Mouse (Mus musculus) hindbrain, embryonic 15.5 days (tissue): ENCODE data around the gene Ctdspl2. TPM values are rescaled to one million over a fixed set of nuclear protein-coding genes. Genes with fewer than 3 reads are reported as not detected.
"Not testable (repeated sequence)": the region's sequence is repeated elsewhere in the genome, so short reads cannot be mapped to it uniquely, and the experiment has no call there.

ENCODE experiments used
- ATAC-seq: fragments of 200-750 bp; cut with Nextera tagmentation; 2 replicates; pipeline ENCODE4 v1.8.0; 2017; ENCODE audit warnings: low read depth, moderate number of reproducible peaks, moderate TSS enrichment; ENCODE audit not compliant: low FRiP score
- H3K27ac ChIP-seq: fragments of 300-500 bp; sonication (generic); replicated peaks from 2 replicates; pipeline ENCODE4 v1.5.1; 2015; ENCODE audit warnings: mild to moderate bottlenecking, inconsistent platforms
- H3K27me3 ChIP-seq: fragments of 300-500 bp; sonication (generic); 2 replicates; pipeline ENCODE4 v1.6.1; 2015; ENCODE audit warnings: control low read depth, inconsistent platforms
- H3K36me3 ChIP-seq: fragments of 300-500 bp; sonication (generic); 2 replicates; pipeline ENCODE4 v1.6.1; 2015; ENCODE audit warnings: control low read depth, inconsistent platforms
- H3K4me1 ChIP-seq: fragments of 300-500 bp; sonication (generic); replicated peaks from 2 replicates; pipeline ENCODE4 v1.6.1; 2015; ENCODE audit warnings: control low read depth, inconsistent platforms
- H3K4me2 ChIP-seq: fragments of 300-500 bp; sonication (generic); 2 replicates; pipeline ENCODE4 v1.6.1; 2015; ENCODE audit warnings: moderate library complexity, mild to moderate bottlenecking, inconsistent platforms
- H3K4me3 ChIP-seq: fragments of 300-500 bp; sonication (generic); 2 replicates; pipeline ENCODE4 v1.5.1; 2015; ENCODE audit warnings: mild to moderate bottlenecking, inconsistent platforms
- H3K9ac ChIP-seq: fragments of 300-500 bp; sonication (generic); 2 replicates; pipeline ENCODE4 v1.6.1; 2015; ENCODE audit warnings: inconsistent platforms
- H3K9me3 ChIP-seq: fragments of 300-500 bp; sonication (generic); 2 replicates; pipeline ENCODE4 v1.6.1; 2016; ENCODE audit warnings: control low read depth, inconsistent platforms
- WGBS: fragments of 180-500 bp; shearing (Covaris S2); methylation state at CpG from one replicate; pipeline ENCODE4 v1.1.7; 2015; 5-methylcytosine and 5-hydroxymethylcytosine counted together
- polyA plus RNA-seq: library from polyadenylated mRNA; unstranded; fragments of >200 nt; fragmentation: Nextera tagmentation; extraction: Ambion mirVana; gene quantifications from 2 replicates; pipeline ENCODE4 v1.2.1, GENCODE M21; 2015

Gene Ctdspl2
- 29.3 and 34.9 TPM in 2 replicates for polyA plus RNA-seq

- peaks cover 27% of the 10 kb centered on the region for H3K4me1 ChIP-seq
- peak; percentile 97 for ATAC-seq
- 0 out of 2 replicates have a peak, but pooled peaks cover 3% of the 10 kb centered on the region for H3K36me3 ChIP-seq
- H3K4me3 ChIP-seq: peak within 1 kb of the TSS; percentile 90
- no peaks in the 10 kb centered on the region for H3K27me3 ChIP-seq
- WGBS: under 1% methylated on average over 47 of the region's 48 CpGs
- H3K9me3 ChIP-seq: no peaks in the 10 kb centered on the region
- peak within 1 kb of the TSS; percentile 63 for H3K4me2 ChIP-seq
- H3K27ac ChIP-seq: peak within 1 kb of the TSS; percentile 92
- peak within 1 kb of the TSS; percentile 97 for H3K9ac ChIP-seq
Observed at GRCm38 (mm10) chr2:121955765-121956223, at the start of gene Ctdspl2, which contains the start of gene Mageb3. Gene Ctdspl2 (plus strand): TSS chr2:121956001. Gene Mageb3 (minus strand): TSS chr2:121956092.

DNA sequence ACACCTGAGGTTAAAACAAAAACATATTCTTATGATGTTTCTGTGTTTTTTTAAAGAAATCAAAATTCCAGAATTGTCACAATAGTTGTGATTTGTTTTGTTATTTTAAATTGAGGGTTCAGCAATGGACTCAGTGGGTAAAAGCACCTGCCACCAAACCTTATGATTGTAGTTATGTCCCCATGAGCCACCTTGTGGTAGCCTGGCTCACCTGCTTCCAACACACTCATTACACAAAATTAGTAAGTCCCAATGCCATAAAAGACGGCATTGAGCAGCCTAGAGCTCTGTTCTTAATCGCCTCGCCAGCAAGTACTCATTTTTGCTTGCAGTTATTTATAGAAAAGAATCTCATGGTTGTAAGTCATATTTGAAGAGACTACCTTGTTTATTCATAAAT, 45.8 kb upstream of the Ctdspl2 start:
- Histone ChIP-seq H3K27ac (no peak overlapping the region), H3K9ac (no peak overlapping the region), H3K9me3 (no peaks in the 10 kb centered on the region), H3K27me3 (no peaks in the 10 kb centered on the region), H3K36me3 (peaks cover 33% of the 10 kb centered on the region), H3K4me3 (no peak overlapping the region), H3K4me1 (no peaks in the 10 kb centered on the region), H3K4me2 (no peak overlapping the region)
- 90% methylated on average over 3 of the region's 3 CpGs for WGBS
- no peak for ATAC-seq

DNA sequence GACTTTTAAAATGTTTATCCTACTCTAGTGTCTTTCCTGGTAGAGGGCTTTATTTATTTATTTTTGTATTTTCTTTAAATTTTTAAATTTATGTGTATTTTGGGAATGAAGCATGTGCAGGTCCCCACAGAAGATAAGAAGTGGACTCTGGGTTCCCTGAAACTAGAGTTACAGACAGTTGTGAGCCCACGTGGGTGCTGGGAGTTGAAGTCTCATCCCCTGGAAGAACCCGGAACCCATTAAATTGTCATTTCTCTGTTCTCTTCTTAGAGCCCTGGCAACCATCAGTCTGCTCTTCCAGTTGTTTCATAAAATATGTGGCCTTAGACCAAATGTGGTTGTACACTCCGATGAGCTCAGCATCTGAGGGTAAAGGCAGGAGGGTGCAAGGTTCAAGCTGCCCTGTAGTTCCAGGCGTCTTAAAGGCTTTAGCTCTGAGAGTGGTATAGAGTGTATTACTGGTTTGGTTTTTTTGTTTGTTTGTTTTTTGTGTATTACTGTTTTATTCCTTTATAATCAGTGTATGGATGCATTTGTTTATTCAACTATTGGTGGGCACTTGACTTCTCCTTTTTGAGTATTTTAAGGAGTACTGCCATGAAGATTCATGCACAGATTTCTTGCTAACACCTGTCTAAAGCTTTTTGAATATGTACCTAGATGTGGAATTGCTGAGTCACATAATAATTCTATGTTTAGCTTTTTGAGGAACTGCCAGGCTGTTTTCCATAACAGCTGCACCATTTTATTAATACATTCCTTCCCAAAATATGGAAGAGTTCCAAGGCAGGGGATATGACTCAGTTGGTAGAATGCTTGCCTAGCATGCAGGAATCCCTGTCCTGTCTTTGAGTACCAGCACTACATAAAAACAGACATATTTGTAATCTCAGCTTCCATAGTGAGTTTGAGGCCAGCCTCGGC, 39.5 kb upstream of the Ctdspl2 start:
- WGBS: 97% methylated on average over 5 of the region's 5 CpGs
- Histone ChIP-seq H3K4me1 (no peaks in the 10 kb centered on the region), H3K9me3 (no peaks in the 10 kb centered on the region), H3K27ac (no peak overlapping the region), H3K4me3 (no peak overlapping the region), H3K36me3 (peaks cover 5% of the 10 kb centered on the region), H3K9ac (no peak overlapping the region), H3K27me3 (no peaks in the 10 kb centered on the region), H3K4me2 (no peak overlapping the region)
- ATAC-seq: no peak

DNA sequence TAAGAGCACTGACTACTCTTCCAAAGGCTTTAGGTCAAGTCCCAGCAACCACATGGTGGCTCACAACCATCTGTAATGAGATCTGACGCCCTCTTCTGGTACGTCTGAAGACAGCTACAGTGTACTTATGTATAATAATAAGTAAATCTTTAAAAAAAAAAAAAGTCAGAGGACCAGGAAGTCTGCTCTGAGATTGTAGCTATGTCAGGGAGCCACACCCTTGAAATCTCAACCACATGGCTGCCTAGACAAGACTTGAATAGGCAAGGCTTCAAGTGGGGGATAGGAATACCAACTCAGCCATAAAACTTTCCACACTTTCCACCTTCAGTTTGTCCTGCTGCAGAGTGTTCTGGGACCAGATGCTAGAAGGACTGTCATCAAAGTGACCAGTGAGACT, 18.2 kb upstream of the Ctdspl2 start:
- H3K36me3 ChIP-seq: peaks cover 18% of the 10 kb centered on the region; the same call in 1 of the 2 replicates
- not testable (repeated sequence) for H3K4me1 ChIP-seq, H3K9me3 ChIP-seq, H3K27ac ChIP-seq, ATAC-seq, H3K27me3 ChIP-seq, H3K9ac ChIP-seq, H3K4me2 ChIP-seq, H3K4me3 ChIP-seq
- WGBS: 81% methylated on average over 2 of the region's 2 CpGs

- Histone ChIP-seq H3K27ac (no peak overlapping the region), H3K4me1 (no peaks in the 10 kb centered on the region), H3K4me3 (no peak overlapping the region), H3K27me3 (no peaks in the 10 kb centered on the region), H3K36me3 (no peaks in the 10 kb centered on the region), H3K9me3 (no peaks in the 10 kb centered on the region), H3K9ac (no peak overlapping the region), H3K4me2 (no peak overlapping the region)
- WGBS: 83% methylated on average over 3 of the region's 3 CpGs
- ATAC-seq: no peak
Observed at GRCm38 (mm10) chr2:121943364-121943763, 12.4 kb upstream of the Ctdspl2 start.

DNA sequence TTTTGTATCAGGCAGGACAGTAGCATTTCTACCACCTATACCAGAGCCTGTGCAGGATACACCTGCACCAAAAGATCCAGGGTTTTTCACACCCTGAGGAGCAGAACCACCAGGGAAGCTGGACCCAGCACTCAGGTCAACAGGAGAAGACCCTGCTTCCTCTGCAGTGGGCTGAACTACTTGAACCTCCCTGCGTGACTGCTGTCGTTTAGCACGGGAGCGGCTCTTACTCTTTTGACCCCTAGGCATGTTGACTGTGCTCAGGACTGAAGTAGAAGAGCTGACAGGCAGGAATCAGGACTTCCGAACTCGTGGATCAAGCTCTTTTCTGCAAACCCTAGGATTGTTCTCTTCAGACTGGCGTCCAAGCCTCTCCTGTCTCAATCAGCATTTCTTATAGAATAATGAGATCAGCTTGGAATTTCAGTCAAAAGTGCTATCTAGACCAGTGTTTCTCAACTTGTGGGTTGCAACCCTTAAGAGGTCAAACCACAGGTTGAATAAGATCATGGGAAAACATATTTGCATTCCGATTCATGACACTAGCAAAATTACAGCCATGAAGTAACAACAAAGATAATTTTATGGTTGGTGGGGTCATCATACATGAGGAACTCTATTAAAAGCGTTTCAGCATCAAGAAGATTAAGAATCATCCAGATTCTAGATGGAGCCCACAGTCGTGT, 687 bp upstream of the Ctdspl2 start:
- Histone ChIP-seq H3K4me3 (peak overlapping the region; percentile 90), H3K27ac (peak overlapping the region; percentile 92), H3K9ac (peak overlapping the region; percentile 97), H3K4me1 (peaks cover 27% of the 10 kb centered on the region), H3K4me2 (peak overlapping the region; percentile 63), H3K36me3 (no peaks in the 10 kb centered on the region), H3K9me3 (no peaks in the 10 kb centered on the region), H3K27me3 (no peaks in the 10 kb centered on the region)
- WGBS: 29% methylated on average over 10 of the region's 10 CpGs
- ATAC-seq: no peak

GRCm38 (mm10) chr2:121956224-121957018, 620 bp downstream of the Ctdspl2 start:
- H3K9ac ChIP-seq: peak overlapping the region; percentile 97
- H3K9me3 ChIP-seq: no peaks in the 10 kb centered on the region
- WGBS: under 1% methylated on average over 47 of the region's 47 CpGs
- 0 out of 2 replicates have a peak, but pooled peaks cover 5% of the 10 kb centered on the region for H3K36me3 ChIP-seq
- H3K27ac ChIP-seq: peak overlapping the region; percentile 92
- peak overlapping the region; percentile 90 for H3K4me3 ChIP-seq
- peaks cover 27% of the 10 kb centered on the region for H3K4me1 ChIP-seq
- peak; percentile 94 for ATAC-seq
- no peaks in the 10 kb centered on the region for H3K27me3 ChIP-seq
- peak overlapping the region; percentile 63 for H3K4me2 ChIP-seq

DNA sequence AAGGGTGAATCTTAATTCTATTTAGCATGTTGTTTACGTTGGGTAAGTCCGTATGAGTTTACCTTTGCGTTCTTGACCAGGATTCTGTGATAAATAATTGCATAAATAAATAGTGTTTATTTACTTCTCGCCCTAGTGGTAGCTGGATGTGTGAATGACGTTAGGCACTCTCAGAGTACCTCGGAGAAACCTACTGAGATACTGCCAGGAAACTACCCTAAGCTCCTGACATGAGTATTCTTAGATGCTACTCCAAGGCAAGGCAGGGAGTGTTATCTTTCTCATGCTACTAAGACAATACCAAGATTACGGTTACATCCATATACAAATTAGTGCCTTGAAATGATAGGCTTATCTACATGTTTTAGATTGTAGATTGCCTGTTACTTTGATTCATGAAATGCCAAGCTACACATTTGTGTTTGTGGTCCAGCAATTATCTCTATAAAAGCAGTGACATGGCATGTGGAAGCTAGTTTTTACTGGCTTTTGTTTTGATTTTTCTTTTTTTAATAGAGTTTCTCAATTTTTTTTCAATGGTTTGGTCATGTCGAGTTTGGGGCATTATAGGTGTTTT, 1.5 kb downstream of the Ctdspl2 start:
- ATAC-seq: no peak
- H3K4me3 ChIP-seq: peak overlapping the region; percentile 90
- peak overlapping the region; percentile 92 for H3K27ac ChIP-seq
- 14% methylated on average over 8 of the region's 8 CpGs for WGBS
- no peaks in the 10 kb centered on the region for H3K27me3 ChIP-seq
- H3K36me3 ChIP-seq: peaks cover 8% of the 10 kb centered on the region; the same call in 1 of the 2 replicates
- peaks cover 27% of the 10 kb centered on the region for H3K4me1 ChIP-seq
- H3K4me2 ChIP-seq: peak overlapping the region; percentile 63
- no peaks in the 10 kb centered on the region for H3K9me3 ChIP-seq
- H3K9ac ChIP-seq: peak overlapping the region; percentile 97

- Histone ChIP-seq H3K4me1 (no peaks in the 10 kb centered on the region), H3K9ac (no peak overlapping the region), H3K36me3 (peaks cover 23% of the 10 kb centered on the region), H3K27ac (no peak overlapping the region), H3K9me3 (no peaks in the 10 kb centered on the region), H3K4me2 (no peak overlapping the region), H3K27me3 (no peaks in the 10 kb centered on the region), H3K4me3 (no peak overlapping the region)
- no peak for ATAC-seq
- WGBS: 97% methylated on average over 1 of the region's 1 CpGs
Observed at GRCm38 (mm10) chr2:121995738-121996137, 39.9 kb downstream of the Ctdspl2 start.

DNA sequence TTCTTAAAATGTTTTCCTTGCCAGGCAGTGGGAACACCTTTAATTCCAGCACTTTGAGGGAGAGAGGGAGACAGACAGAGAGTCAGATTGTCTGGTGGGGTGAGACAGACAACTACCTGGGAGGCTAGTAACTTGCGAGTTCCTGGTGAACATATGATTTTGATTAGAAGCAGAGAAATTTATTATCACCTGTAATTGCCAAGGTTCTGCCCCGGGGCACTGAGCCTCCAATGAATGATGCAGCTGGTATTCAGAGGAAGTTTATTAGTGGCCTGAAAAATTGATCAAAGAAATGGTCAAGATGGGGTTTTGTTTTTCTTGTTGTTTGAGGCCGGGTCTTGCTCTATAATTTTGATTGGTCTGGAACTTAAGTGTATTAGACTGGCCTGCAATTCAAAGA, 53.0 kb downstream of the Ctdspl2 start:
- H3K4me1 ChIP-seq: no peaks in the 10 kb centered on the region
- 96% methylated on average over 3 of the region's 3 CpGs for WGBS

DNA sequence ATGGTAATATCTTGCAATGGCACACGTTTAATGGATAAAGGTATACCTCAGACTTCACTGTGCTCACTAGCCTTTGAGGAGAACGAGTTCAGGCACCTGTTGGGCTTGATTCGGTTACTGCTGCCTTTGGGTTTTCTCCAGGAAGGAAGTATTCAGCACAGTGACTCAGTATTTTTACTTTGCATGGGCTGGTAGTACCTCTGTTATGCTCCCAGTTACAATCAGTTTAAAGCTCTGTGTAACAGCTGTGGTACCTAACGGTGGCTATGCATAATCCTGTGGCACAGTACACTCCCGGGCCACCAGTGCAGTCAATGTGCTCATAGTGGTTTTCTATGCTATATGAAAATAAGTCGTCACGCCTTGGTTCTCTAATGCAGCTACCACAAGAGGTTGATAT, 55.6 kb downstream of the Ctdspl2 start:
- H3K9ac ChIP-seq: no peak overlapping the region
- H3K27ac ChIP-seq: no peak overlapping the region
- H3K36me3 ChIP-seq: peaks cover 18% of the 10 kb centered on the region
- H3K4me3 ChIP-seq: no peak overlapping the region
- ATAC-seq: no peak
- no peaks in the 10 kb centered on the region for H3K27me3 ChIP-seq
- no peaks in the 10 kb centered on the region for H3K4me1 ChIP-seq
- no peak overlapping the region for H3K4me2 ChIP-seq
- WGBS: 91% methylated on average over 7 of the region's 7 CpGs
- no peaks in the 10 kb centered on the region for H3K9me3 ChIP-seq

More for the DNA sequence above, 53.0 kb downstream of the Ctdspl2 start:
- no peak for ATAC-seq
- H3K27ac ChIP-seq: no peak overlapping the region
- no peaks in the 10 kb centered on the region for H3K27me3 ChIP-seq
- no peak overlapping the region for H3K9ac ChIP-seq
- H3K9me3 ChIP-seq: no peaks in the 10 kb centered on the region
- peaks cover 15% of the 10 kb centered on the region for H3K36me3 ChIP-seq
- no peak overlapping the region for H3K4me2 ChIP-seq
- no peak overlapping the region for H3K4me3 ChIP-seq
